Mouse (Mus musculus): ENCODE data around the gene Ptprk. TPM values are rescaled to one million over a fixed set of nuclear protein-coding genes. Genes with fewer than 3 reads are reported as not detected.

Ptprk gene
- polyA plus RNA-seq, 1 experiment from 2014 or later: not detected

GRCm38 (mm10) chr10:28087749-28088148 is 13.1 kb downstream of the Ptprk start:
- WGBS (ENCODE audit: missing documents): 82% methylated on average over 3 of the region's 3 CpGs
- no peak overlapping the region for H3K4me3 ChIP-seq (ENCODE audit: inconsistent target)
- H3K27ac ChIP-seq: no peak overlapping the region
- no peaks in the 10 kb centered on the region for H3K79me2 ChIP-seq (ENCODE audit: inconsistent target)
- no peaks in the 10 kb centered on the region for H3K36me3 ChIP-seq (ENCODE audit: inconsistent target)

- H3K79me2 ChIP-seq (ENCODE audit: inconsistent target): no peaks in the 10 kb centered on the region
- no peak overlapping the region for H3K27ac ChIP-seq
- H3K36me3 ChIP-seq (ENCODE audit: inconsistent target): no peaks in the 10 kb centered on the region
- no peak overlapping the region for H3K4me3 ChIP-seq (ENCODE audit: inconsistent target)
Observed at GRCm38 (mm10) chr10:28096007-28096406, 21.4 kb downstream of the Ptprk start.

DNA sequence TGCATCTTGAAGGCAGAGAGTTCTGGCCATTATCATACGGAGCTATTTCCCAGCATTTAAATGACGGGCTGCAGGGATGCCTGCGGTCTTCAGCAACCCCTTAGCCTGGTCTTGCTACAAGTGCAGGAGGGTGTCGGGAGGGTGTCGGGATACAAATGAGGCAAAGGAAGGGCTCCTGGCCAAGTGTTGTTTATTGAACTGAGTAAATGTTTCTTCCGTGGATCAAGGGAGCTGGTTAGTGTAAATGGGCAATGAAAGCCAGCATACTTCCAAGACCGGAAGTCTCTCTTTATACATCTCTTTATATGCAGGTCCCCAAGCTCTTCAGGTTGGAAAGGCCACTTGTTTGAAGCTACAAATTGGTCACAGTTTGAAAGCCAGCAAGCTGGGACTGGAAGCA is 23.0 kb downstream of the Ptprk start:
- no peak overlapping the region for H3K27ac ChIP-seq
- H3K4me3 ChIP-seq (ENCODE audit: inconsistent target): no peak overlapping the region
- WGBS (ENCODE audit: missing documents): 89% methylated on average over 7 of the region's 7 CpGs
- H3K79me2 ChIP-seq (ENCODE audit: inconsistent target): no peaks in the 10 kb centered on the region
- H3K36me3 ChIP-seq (ENCODE audit: inconsistent target): no peaks in the 10 kb centered on the region

DNA sequence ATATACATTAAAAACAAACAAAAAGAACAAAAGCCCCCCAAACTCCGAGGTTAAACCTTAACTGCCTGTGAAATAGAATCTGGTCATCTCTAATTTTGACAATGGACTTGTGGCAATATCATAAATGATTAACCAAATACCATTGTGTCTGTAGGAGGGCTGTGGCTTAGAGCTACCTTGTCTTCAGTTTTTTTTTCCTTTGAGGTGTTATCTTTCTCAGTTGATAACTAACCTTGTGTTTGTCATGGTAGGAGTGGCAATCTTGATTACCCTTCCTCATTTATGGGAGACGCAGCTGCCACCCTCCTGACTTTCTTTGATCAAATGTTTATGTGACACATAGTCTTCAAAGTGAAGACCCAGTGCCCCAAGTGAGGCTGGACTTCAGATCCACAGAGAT is 24.3 kb downstream of the Ptprk start:
- Histone ChIP-seq H3K4me3 (ENCODE audit: inconsistent target) (no peak overlapping the region), H3K36me3 (ENCODE audit: inconsistent target) (no peaks in the 10 kb centered on the region), H3K79me2 (ENCODE audit: inconsistent target) (no peaks in the 10 kb centered on the region), H3K27ac (no peak overlapping the region)
- WGBS (ENCODE audit: missing documents): 91% methylated on average over 2 of the region's 2 CpGs

- no peaks in the 10 kb centered on the region for H3K36me3 ChIP-seq (ENCODE audit: inconsistent target)
- H3K4me3 ChIP-seq (ENCODE audit: inconsistent target): no peak overlapping the region
- H3K79me2 ChIP-seq (ENCODE audit: inconsistent target): no peaks in the 10 kb centered on the region
- H3K27ac ChIP-seq: no peak overlapping the region
- 92% methylated on average over 4 of the region's 4 CpGs for WGBS (ENCODE audit: missing documents)
Observed at GRCm38 (mm10) chr10:28103406-28103906, 28.8 kb downstream of the Ptprk start.

DNA sequence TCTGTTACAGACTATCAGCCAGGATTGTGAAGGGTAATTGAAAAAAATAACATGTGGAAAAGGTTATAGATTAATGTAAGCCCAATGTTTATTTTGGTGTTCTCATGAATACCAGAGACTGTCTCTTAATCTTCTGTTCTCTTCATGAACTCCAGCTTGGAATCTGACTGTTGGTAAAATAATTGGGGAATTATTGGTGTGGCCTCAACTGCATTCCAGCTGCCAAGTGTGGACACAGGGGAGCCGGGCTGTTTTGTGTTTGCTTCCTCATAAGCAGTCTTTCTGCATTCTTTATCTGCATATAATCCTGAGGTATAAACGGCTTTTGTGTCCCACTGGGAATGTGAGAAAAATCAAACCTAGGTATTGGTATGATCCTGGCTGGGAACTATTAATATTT is 29.3 kb downstream of the Ptprk start:
- Histone ChIP-seq H3K79me2 (ENCODE audit: inconsistent target) (no peaks in the 10 kb centered on the region), H3K4me3 (ENCODE audit: inconsistent target) (no peak overlapping the region), H3K27ac (no peak overlapping the region), H3K36me3 (ENCODE audit: inconsistent target) (no peaks in the 10 kb centered on the region)
- WGBS (ENCODE audit: missing documents): 90% methylated on average over 2 of the region's 2 CpGs

GRCm38 (mm10) chr10:28105247-28105646 is 30.6 kb downstream of the Ptprk start:
- Histone ChIP-seq H3K36me3 (ENCODE audit: inconsistent target) (no peaks in the 10 kb centered on the region), H3K27ac (no peak overlapping the region), H3K79me2 (ENCODE audit: inconsistent target) (no peaks in the 10 kb centered on the region), H3K4me3 (ENCODE audit: inconsistent target) (no peak overlapping the region)
- 73% methylated on average over 6 of the region's 6 CpGs for WGBS (ENCODE audit: missing documents)

GRCm38 (mm10) chr10:28112826-28113589 is 38.4 kb downstream of the Ptprk start:
- Histone ChIP-seq H3K36me3 (ENCODE audit: inconsistent target) (no peaks in the 10 kb centered on the region), H3K27ac (no peak overlapping the region), H3K4me3 (ENCODE audit: inconsistent target) (no peak overlapping the region), H3K79me2 (ENCODE audit: inconsistent target) (no peaks in the 10 kb centered on the region)
- 74% methylated on average over 8 of the region's 8 CpGs for WGBS (ENCODE audit: missing documents)

GRCm38 (mm10) chr10:28113879-28114278 is 39.3 kb downstream of the Ptprk start:
- Histone ChIP-seq H3K36me3 (ENCODE audit: inconsistent target) (no peaks in the 10 kb centered on the region), H3K79me2 (ENCODE audit: inconsistent target) (no peaks in the 10 kb centered on the region), H3K27ac (no peak overlapping the region), H3K4me3 (ENCODE audit: inconsistent target) (no peak overlapping the region)
- WGBS (ENCODE audit: missing documents): 67% methylated on average over 3 of the region's 3 CpGs

DNA sequence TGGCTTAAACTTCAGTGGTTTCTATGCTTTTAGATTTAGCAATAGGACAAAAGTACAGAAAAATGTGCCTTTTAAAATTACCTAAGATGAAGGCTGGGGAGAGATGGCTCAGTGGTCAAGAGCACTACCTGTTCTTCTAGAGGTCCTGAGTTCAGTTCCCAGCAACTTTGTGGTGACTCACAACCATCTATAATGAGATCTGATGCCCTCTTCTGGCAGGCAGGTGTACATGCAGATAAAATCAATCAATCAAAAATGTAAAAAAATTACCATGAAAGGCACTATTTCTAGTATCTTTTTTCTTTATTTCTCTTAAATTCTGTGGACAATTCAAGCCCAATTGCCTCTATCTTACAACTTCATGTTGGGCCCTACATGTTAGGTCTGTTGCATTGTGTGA is 42.4 kb downstream of the Ptprk start:
- no peak overlapping the region for H3K4me3 ChIP-seq (ENCODE audit: inconsistent target)
- no peak overlapping the region for H3K27ac ChIP-seq
- H3K36me3 ChIP-seq (ENCODE audit: inconsistent target): no peaks in the 10 kb centered on the region
- no peaks in the 10 kb centered on the region for H3K79me2 ChIP-seq (ENCODE audit: inconsistent target)

- WGBS (ENCODE audit: missing documents): 92% methylated on average over 6 of the region's 6 CpGs
- Histone ChIP-seq H3K79me2 (ENCODE audit: inconsistent target) (no peaks in the 10 kb centered on the region), H3K4me3 (ENCODE audit: inconsistent target) (no peak overlapping the region), H3K36me3 (ENCODE audit: inconsistent target) (no peaks in the 10 kb centered on the region), H3K27ac (no peak overlapping the region)
Observed at GRCm38 (mm10) chr10:28118783-28119365, 44.3 kb downstream of the Ptprk start.

- no peak overlapping the region for H3K27ac ChIP-seq
- no peaks in the 10 kb centered on the region for H3K36me3 ChIP-seq (ENCODE audit: inconsistent target)
- no peak overlapping the region for H3K4me3 ChIP-seq (ENCODE audit: inconsistent target)
- H3K79me2 ChIP-seq (ENCODE audit: inconsistent target): no peaks in the 10 kb centered on the region
- WGBS (ENCODE audit: missing documents): 98% methylated on average over 4 of the region's 4 CpGs
Observed at GRCm38 (mm10) chr10:28123881-28124280, 49.3 kb downstream of the Ptprk start.

GRCm38 (mm10) chr10:28128011-28128410 is 53.4 kb downstream of the Ptprk start:
- Histone ChIP-seq H3K4me3 (ENCODE audit: inconsistent target) (no peak overlapping the region), H3K79me2 (ENCODE audit: inconsistent target) (no peaks in the 10 kb centered on the region), H3K36me3 (ENCODE audit: inconsistent target) (no peaks in the 10 kb centered on the region), H3K27ac (no peak overlapping the region)
- WGBS (ENCODE audit: missing documents): 94% methylated on average over 5 of the region's 5 CpGs

DNA sequence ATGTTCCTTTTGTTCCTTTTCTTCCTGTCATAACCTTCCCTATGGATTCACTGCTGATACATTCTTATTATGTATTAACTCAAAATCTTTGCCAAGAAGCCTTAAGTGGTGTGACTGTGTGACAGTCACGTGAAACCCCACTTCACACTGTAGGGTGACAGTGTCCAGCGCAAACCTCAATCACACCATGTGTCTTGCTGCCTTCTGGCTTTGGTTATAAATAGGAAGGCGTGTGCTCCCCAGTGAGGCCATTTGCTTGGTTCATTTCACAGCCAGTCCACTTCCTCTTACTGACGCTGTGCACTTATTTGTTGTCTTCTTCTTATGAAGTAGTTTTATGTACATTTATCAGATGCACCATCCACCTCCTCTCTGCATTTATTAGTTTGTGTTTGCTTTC is 53.8 kb downstream of the Ptprk start:
- H3K36me3 ChIP-seq (ENCODE audit: inconsistent target): no peaks in the 10 kb centered on the region
- H3K79me2 ChIP-seq (ENCODE audit: inconsistent target): no peaks in the 10 kb centered on the region
- no peak overlapping the region for H3K27ac ChIP-seq
- no peak overlapping the region for H3K4me3 ChIP-seq (ENCODE audit: inconsistent target)
- 50% methylated on average over 4 of the region's 4 CpGs for WGBS (ENCODE audit: missing documents)

DNA sequence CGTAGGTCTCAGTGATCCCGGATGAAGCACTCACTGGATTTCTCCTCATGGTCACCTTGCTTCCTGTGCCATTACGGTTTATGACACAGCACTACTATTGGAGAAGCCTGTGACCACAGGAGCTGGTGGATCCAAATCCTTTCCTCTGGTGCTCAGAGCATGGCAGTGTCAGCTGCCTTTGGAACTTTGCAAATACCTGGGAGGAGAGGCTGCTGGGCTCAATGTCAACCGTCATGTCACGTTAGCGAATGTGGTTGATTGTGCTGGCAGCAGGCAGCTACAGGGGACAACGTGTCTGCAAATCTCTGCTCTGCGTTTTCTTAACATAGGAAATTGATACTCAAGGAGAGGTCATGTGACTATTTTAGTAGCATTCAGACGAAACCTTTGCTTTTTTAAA is 55.8 kb downstream of the Ptprk start:
- H3K27ac ChIP-seq: no peak overlapping the region
- H3K36me3 ChIP-seq (ENCODE audit: inconsistent target): no peaks in the 10 kb centered on the region
- 93% methylated on average over 8 of the region's 9 CpGs for WGBS (ENCODE audit: missing documents)
- H3K79me2 ChIP-seq (ENCODE audit: inconsistent target): no peaks in the 10 kb centered on the region
- H3K4me3 ChIP-seq (ENCODE audit: inconsistent target): no peak overlapping the region

All from macrophage (primary cell).